Mouse (Mus musculus) MEL (cell line): ENCODE measurements at regions not wholly inside any gene's neighbourhood (a gene's known extent, or its start where the extent isn't known, plus 50 kb on each side); places are given as distances from the start of the nearest gene placed in this dataset.

ENCODE experiments used
- CTCF ChIP-seq, 3 experiments: IDR thresholded peaks in 2 of 3; conservative IDR thresholded peaks in 1 of 3; 2 replicates each; pipeline ENCODE4 v1.5.1; 2011 to 2012; ENCODE audit warnings: low read length in 3 of 3, low read depth in 2 of 3, mild to moderate bottlenecking in 2 of 3, improper control_type of control experiment in 1 of 3, inconsistent platforms in 1 of 3, mixed read lengths in 1 of 3, moderate library complexity in 1 of 3; ENCODE audit not compliant: control insufficient read depth in 1 of 3, insufficient read depth in 1 of 3, poor library complexity in 1 of 3, severe bottlenecking in 1 of 3
- POLR2A ChIP-seq, 2 experiments: IDR thresholded peaks; 2 replicates each; pipeline ENCODE4 v1.6.1; 2011 to 2012; ENCODE audit warnings: low read length in 2 of 2, mild to moderate bottlenecking in 2 of 2, control low read depth in 1 of 2, improper control_type of control experiment in 1 of 2, low read depth in 1 of 2, moderate library complexity in 1 of 2; ENCODE audit not compliant: control insufficient read depth in 1 of 2, insufficient read depth in 1 of 2, poor library complexity in 1 of 2

DNA sequence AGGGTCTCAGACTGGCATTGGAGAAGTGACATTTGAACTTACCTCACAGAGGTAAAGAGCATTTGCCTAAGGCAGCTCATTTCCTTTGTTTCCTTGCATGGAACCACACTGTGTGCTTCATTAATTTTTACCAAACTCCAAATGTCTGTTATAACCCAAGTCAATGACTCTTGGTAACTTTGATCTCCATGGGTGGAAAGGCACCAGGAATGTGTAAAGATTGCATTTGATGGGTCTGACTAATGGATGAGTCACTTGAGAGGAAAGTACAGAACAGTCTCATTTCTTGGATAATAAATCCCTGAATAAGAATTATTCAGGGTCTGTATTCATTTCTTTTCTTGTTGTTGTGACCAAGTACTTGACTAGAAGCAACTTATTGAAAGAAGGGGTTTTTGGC, 97.3 kb upstream of the Rab11fip2 start:
- TF ChIP-seq POLR2A (IDR thresholded peaks at IDR 0.05; ENCODE audit: control insufficient read depth in 1 of 2, insufficient read depth in 1 of 2, low read depth in 1 of 2, low read length in 2 of 2, poor library complexity in 1 of 2): no peak
- TF ChIP-seq CTCF (IDR thresholded peaks at IDR 0.05 in 2 of 3, conservative IDR thresholded peaks at IDR 0.05 in 1 of 3; ENCODE audit: control insufficient read depth in 1 of 3, insufficient read depth in 1 of 3, low read depth in 2 of 3, low read length in 3 of 3, poor library complexity in 1 of 3, severe bottlenecking in 1 of 3): no peak
